Mouse (Mus musculus) cerebellum, postnatal 36 days (tissue): ENCODE measurements around the gene Spsb3.

ENCODE experiments used
- DNase-seq, 2 experiments: peaks; one replicate each; pipeline ENCODE4 v3.0.0; 2021 to 2022; ENCODE audit warnings: mixed read lengths in 2 of 2

Spsb3 gene

DNA sequence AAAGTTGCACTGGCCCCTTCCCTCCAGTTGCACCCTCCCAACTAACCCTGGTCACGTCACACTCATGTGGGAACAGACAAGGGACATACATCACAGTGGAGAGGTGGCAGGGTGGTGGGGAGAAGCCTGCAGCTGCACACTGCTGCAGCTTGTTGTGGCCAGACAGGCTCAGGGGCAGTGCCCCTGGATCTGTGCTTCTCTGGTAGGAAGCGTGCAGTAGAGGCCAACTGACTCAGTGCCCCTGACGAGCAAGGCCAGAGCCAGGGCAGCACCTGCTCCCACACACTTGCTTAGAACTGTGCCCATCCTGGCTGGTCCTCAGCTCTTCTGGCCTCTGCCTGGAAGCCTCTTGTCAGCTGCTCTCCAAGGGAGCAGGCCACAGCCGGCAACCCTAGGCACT lies 11.2 kb downstream of the Spsb3 start:
- no peak for DNase-seq

DNA sequence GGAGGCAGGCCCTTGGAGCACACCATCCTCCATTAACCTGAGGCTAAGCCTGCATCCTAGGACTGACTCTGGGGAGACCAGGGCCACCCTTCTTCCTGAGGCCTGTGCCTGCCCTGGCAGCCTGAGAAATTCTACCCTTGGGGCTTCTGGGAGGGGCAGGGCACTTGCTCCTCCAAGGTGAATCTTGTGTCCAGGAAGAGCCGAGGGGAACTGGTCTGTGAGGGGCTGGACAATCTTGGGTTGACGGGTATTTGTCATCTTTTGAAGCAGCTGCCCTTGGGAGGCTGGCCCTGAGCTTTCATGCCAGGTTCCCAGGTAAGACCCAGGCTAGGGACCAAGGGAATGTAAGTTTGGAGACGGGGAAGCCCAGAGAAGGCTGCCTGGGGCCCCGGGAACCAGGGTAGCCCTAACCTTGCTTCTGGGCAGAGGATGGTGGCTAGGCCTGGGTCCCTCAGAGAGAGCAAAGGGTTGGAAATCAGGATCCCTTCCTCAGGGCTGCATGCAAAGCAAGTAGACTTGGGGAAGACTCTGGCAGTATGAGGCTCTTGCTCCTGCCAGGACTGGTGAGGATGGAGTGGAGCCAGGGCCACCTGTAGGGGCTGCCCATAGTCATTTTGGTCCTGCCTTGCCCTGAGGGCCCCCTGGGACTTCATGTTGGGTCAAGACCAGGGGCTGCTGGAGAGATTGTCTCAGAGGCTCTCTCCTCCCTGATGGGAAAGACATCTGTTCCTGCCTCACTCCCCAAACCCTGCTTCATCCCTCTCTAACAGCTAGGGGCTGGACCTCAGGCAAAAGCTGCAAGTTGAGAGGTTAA lies 11.8 kb downstream of the Spsb3 start:
- no peak for DNase-seq

DNA sequence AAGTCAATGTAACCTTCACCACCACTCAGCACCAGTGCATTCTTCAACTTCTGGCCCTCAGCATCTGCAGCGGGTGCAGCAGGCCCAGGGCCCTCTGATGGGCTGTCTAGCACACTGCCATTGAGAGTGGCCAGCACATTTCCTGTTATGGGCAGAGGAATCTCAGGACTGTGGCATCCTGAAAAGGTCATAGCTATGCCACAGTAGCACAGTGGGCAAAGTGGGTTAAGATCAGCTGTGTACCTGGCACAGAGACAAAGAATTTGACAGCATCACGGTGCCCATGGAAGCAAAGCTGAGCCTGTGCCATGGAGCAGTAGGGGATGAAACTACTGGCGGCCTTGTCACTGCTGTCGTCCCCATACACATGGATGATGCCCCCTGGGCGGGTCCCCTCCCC lies 12.7 kb downstream of the Spsb3 start:
- DNase-seq: no peak

DNA sequence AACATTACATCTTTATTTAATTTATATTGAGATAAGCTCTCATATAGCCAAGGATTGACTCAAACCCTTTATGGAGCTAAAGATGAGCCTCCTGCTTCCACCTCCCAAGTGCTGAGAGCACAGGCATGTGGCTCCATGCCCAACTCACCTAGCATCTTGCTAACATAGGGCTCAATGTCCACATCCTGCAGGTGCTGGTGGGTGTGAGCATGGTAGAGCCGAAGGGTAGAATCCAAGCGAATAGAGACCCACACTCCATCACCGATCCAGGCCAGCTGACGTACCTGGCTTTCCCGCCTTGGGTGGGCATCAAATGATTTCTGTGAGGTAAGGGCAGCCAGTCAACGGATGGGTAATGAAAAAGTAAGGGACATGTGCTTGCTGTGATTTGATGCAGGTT lies 13.6 kb downstream of the Spsb3 start:
- DNase-seq: no peak

DNA sequence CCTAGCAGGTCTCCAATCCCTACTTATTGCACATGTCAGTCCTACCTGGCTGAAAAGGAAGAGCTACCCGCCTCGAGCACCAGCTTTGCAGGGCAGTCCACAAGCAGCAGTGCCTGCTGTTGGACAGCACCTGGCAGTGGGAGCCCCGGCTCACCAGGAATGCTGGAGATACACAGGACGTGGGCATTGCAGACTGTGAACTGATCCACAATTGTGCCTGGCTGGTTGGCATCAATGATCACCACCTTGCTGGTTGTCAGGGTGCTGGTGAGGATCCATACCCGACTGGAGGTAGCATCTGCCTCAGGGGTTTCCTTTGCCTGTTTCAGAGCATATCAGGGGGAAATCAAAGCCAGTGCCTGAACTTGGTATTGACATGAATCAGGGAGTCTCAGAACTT lies 15.7 kb downstream of the Spsb3 start:
- DNase-seq: no peak

DNA sequence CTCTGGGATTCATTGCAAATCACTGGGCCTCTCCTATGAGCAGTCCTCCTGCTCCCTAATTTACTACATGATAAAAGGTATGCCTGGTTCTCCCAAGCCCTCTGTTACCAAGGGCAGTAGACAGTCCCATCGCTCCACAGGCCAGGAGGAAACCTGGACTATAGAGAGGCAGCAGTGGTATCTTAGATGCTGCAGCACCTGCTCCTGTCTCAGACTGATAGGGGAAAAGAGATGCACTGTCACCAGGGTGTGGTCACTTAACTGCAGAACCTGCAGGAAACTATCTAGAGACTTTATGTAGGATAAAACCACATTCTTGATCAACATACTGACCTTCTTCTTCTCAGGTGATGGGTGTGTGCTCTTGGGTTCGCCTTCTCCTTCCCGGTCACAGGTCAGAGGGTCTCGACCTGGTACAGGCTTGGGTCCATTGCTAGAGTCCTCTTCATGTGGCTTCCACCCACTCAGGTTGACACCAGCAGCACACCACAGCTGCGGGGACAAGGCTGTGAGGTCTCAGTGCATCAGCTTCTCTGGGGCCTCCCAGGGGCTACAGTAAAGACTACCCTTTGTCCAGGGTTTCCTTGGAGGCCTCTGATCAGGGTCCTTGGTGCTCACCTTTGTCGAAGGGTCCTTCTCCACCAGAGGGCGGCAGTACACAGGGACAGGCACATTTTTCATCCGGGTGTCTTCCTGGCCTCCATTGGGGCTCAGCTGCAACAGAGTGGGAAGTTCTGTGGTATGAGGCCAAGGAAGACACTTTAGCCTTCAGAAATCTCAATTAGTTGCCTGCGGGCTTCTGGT lies 16.4 kb downstream of the Spsb3 start:
- no peak for DNase-seq

DNA sequence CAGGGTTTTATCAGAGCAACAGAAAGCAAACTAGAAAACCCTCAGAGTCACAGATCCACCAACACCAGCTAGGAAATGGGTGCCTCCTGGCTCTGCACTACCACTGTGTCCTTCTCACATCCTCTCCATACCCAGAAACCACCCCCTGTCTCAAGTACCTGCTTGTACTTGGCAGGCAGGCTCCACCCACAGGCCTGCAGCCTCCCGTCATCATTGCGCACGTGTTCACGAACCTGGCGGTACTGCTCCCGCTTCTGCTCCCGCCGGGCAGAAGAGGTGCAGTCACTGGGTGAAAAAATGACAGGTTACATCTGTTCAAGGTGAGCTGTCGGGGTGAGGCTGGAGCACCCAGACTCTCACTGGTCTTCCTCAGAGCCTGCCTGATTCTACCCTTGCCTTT lies 17.3 kb downstream of the Spsb3 start:
- no peak for DNase-seq

DNA sequence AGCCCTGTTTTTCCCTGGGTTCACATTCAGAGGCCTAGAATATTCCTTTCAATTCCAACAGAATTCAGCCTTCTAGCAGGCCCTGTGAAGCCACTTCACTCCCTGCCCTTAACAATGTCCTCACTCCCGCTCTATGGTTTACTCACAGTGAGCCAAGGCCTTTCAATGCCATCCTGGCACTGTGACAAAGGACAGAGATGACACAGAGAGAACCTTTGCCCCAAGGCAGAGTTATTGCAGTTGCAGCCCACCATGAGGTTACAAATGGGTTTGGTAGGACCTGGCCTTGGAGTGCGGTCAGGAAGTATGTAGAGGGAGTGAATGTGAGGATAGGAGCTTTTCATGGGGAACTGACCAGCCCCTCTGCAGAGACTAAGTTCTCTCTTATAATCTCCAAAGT lies 21.1 kb downstream of the Spsb3 start:
- DNase-seq: no peak

DNA sequence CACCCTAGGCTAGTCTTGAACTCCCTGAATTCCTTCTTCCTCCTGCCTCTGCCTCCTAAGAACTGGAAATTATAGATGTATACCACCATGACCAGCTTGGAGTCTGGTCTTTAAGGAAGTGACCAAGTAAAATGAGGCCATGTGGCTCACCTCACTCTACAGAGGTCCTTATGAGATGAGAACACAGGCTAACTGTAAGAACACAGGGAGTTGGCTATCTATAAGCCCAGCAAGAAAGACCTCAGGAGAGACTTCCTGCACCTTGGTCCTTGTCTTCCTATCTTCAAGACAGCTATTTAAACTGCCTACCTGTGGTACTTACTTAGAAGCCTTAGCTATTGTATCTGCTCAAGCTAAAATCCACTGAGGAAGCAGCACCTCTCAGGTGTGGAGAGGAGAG lies 27.5 kb downstream of the Spsb3 start:
- DNase-seq: no peak

DNA sequence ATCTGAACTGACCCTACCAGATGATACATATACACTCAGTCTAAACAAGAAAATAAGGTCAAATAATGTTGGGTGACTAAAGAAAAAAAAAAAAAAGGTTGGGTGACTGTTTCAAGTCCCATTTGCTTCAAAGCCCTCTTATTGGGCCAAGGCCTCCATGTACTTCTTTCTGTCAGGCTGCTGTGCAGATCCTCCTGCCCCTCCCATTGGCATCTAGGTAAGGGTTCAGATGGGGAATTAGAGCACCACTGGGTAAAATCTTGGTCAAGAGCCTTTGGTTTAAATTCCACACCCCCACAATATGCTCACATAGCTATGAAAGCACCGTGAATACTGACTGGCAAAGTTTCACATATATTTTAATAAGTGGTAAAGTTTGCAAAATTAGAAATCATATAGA lies 36.8 kb downstream of the Spsb3 start:
- DNase-seq: no peak

DNA sequence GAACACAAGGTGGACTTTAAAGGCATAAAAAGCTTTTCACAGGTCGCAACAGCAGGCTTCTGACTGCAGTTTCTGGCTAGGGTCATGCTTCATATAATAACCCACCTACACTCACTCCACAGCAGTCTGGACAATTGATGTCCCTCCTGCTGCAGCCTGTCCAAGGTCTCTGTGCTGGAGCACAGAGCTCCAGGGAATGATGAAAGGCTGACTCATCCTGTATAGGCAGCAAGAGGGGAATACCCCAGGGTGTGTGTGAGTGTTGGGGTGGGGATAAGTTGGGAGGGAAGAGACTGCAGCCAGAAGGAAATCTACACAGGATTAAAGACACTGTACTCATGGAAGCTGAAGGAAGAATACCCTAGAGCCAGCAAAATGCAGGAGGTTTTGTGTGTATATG lies 43.1 kb downstream of the Spsb3 start:
- DNase-seq: no peak

DNA sequence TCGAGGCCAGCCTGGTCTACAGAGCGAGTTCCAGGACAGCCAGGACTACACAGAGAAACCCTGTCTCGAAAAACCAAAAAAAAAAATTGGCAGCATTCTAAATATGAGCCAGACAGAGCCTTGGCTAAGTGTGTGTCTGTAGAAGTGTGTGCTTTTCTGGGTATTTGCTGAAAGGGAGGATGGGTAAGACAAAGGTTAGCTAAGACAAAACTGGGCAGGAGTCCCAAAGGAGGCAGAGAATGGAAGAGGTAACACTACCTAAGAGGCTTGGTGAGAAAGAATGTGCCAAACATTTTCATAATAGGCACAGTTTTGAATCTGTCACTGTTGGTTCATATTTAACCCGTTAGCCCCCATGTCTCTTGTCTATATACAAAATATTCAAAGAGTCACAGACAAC lies 46.0 kb downstream of the Spsb3 start:
- DNase-seq: no peak

DNA sequence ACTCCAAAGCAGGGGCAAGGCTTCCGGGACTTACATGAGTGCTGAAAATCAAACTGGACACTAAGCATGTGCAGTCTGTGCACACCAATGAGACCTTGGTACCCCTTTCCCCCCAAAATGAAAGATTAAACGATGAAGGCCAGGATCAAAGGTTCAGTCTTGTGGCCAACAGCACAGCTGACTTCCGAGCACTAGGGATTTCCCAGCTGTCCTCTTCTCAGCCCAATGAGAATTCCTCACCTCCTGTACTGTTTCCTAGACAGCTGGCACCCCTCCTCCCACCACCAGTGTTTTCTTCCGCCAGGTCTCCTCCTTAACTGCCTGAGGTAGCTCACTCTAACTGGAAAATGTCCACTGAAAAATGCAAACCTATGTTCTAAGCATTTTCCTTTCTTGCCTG lies 46.7 kb downstream of the Spsb3 start:
- no peak for DNase-seq

DNA sequence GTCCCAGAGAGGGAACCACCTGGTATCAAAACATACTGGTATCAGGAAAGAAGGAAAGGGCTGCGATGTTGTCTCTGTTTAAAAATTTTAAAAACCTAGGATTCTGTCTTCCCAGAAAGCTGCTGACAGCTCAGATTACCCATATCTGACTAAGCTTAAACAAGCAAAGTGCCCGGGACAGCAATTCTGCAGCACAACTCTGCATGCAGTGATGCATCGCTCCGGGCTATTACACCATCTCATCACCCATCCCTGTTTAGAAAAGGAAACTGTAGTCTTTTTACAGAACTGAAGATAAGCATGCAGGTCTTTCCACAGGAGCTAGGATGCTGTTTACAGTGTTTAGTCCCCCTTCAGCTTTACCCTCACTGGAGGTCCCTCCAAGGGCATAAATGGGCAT lies 48.5 kb downstream of the Spsb3 start:
- no peak for DNase-seq

DNA sequence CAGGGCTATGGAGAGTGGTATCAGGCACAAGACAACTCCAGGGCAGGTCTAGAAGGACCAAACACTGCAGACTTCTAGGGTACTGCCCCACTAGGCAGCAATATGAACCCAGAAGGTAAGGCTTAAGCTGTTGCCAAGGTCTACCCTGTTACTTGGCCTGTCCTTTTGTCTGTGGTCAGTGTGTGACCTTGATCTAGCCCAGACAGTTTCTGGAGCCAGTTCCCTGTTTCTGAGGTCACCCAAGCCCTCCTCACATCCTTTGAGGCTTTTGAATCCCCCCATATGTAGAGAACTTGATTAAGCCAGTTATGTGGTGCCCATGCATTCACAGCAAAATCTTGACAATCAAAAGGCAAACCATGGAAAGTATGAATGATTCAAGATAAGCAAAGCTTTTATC lies 49.2 kb downstream of the Spsb3 start:
- no peak for DNase-seq

DNA sequence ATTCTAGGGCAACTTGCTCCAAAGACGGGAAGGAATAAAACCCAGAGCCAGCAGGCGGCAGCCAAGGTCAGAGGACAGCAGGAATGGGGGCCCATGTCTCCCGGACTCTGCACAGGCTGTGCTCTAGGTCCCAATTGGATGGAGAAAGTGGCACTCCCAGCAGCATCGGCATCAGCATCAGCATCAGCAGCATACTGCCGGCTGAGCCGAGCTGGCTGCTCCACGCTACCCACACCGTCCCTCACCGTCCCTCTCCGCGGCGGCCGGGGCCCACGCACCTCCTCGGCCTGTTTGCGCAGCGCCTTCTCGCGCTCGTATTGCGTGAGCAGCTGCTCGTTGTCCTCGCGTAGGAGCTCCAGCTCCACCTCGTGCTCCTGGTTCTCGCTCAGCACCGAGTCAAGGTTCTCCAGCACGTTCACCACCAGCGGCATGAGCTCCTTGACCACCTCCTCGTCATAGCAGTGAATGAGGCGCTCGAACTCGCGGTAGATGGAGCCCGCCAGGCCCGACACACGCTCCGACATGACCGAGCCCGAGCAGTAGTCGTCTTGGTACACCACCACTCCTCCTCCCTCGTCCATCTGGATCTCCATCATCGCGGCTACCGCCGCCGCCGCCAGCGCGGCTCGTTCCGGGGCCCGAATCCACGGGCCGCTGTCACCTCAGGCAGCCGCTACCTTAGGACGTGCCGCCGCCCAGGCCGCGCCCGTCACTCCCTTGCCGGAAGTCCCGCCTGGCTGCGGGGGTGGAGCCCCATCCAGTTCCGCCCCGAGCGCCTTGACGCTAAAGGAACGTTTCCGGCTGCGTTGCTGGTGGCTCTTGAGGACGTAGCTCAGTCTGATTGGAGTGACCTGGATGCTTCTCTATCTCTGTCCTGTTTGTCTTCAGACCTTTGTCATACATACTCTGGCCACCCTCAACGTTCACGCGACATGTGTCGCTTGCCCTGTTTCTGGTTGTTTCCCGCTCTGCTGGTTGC lies 50.1 kb downstream of the Spsb3 start, which contains the start of gene Mapk8ip3:
Gene Mapk8ip3, minus strand, starts transcription at position 719 of the 979 bp plus-strand sequence.
- peak; percentile 94 to 96 for DNase-seq

DNA sequence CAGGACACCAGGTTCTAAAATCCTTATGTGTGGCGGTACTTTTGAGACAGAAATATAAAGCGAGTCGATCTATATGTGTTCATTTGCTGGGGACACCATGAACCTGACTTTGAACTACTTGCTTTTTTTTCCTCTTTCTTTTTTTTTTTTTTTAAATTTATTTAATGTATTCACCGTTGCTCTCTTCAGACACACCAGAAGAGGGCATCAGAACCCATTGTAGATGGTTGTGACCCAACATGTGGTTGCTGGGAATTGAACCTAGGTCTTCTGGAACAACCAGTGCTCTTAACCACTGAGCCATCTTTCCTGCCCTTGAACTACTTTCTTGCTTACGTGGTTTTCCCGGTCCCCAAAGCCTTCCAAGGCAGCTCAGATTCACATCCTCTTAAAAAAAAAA lies 50.8 kb downstream of the Spsb3 start:
- no peak for DNase-seq
